Mouse (Mus musculus): ENCODE measurements around the gene Crim1.

The Crim1 gene

DNA sequence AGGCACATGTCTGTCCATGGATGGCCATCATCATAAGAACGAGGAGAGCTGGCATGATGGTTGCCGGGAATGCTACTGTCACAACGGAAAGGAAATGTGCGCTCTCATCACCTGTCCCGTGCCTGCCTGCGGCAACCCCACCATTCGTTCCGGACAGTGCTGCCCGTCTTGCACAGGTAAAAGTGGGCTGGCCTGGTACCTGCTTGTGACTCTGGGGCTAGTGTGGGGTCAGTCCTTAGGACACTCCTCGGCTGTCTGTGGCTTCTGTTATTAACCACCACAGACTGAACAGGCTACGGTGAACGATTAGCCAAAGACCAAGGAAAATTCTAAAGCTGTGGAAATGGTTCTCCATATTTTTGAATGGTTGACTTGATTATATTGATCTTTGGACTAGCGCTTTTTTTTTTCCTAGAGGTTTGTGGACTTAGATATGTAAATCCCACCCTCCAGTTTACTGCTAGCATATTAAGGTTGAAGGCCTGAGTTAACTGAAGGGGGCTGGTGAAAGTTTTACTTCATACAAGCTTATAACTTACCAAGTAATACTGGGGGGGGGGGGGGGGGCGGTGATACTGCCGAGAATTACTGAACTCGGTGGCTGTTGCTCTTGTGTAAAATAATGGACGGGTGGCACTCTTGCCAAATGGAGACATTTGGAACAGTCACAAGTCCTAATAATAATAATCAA is 147.2 kb downstream of the Crim1 start:
- DNase-seq = no peak

DNA sequence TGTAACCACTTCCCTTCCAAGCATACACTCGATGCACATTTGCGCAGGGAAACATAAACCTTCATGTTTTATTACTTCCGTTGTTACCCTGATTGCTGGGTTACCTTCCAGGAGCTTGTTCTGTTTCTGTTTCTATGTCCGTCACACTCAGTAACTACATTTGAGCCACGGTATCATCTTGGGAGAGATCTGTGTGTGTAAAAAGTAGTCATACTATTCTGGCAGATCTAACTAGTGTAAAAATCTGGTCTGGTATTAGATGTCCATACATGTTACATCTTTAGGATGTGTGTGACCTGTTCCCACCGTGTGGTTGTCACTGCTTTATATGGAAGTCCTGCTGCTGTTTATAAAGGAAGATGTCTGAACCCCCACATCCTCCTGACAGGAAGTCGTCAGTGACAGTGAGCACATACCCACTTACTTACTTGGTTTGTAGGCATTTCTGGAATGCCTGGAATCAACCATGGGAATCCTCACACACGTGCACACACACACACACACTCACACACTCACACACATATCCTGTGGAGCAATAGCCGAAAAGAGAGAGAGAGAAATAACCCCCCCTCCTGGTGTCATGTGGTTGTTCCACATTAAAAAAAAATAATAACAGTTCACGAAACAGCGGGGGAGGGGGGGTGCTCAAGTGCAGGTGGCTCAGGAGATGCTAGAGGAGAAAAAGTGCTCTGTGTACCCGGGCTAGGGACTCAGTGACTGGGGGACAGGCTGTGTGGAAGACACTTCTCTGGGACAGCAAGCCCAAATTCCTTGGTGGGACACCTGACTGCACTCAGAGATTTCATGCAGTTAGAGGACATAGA is 151.8 kb downstream of the Crim1 start:
- no peak for DNase-seq

DNA sequence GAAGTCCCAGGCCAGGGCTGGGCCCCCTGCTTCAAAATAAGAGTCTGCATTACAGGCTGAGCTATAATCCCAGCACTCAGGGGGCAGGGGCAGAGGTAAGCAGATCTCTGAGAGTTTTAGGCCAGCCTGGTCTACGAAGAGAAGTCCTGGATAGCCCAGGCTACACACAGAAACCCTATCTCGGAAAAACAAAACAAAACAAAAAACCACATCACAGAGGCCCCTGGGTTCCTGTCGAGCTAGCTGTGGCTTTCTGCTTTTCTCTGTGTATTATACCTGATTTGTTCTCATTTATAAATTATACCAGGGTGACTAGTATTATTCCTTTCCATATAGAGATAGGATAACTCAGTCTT is 152.4 kb downstream of the Crim1 start:
- no peak for DNase-seq

DNA sequence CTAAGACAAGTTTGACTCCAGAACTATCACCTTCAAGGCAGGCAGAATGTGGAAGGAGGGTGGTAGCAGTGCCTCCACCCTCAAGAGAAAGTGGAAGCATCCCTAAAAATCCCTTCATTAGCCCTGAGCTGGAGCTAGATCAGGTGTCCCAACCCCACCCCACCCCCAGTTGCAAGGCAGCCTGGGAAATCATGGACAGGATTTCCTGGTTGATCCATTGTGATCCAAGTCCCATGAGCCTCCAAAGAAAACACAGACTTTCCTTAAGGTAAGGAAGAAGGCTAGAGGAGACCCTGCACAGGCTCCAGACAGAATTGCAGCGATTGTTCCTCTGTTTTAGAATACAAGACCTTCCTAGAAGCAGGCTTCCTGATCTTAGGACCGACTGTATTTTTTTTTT is 154.4 kb downstream of the Crim1 start:
- DNase-seq = no peak

DNA sequence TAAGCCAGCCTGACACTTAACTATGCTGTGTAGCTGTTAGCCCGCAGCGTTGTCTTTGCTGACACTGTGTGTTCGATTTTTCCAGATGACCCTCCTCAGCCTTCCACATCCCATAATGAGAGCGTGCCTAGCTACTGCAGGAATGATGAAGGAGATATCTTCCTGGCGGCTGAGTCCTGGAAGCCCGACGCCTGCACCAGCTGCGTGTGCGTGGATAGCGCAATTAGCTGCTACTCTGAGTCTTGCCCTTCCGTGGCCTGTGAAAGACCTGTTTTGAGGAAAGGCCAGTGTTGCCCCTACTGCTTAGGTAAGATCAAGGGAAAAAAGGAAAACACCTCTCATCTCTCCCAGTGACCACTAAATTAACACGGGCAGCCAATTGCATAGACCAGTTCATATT is 154.8 kb downstream of the Crim1 start:
- DNase-seq = no peak

DNA sequence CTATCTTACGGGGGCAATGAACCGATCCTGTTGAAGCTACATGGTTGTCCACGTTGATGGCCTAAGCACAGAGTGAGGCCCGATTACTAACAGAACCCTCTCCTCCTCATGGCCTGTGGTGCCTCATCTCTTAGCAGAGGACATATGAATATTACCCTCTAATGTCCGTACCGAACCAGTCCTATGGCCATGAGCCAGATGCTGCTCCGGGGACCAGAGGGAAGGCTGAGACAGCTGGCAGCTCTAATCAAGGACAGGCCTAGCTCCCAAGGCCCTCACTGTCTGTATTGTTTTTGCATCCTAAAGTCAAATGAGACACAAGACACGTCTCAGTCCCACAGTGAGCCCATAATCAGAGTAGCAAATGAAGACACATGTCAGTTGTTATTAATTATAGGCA is 155.6 kb downstream of the Crim1 start:
- DNase-seq = no peak

DNA sequence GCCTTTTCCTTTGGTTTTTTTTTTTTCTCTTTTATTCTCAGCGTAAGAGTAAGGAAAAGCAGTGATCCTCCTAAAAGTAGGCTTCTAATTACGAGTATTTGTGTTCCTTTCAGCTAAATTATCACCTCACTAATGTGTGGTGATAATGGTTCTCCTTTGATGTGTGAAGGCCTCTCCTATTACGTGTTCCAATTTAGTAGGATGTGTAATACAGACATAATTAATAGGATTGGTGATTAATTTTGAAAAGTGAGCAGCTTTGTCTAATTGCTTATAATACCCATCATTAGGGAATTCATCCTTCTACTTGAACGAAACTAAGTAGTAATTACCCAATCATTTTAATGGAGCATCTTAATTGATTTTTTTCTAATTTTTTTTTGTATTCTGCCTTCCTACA is 157.7 kb downstream of the Crim1 start:
- no peak for DNase-seq

DNA sequence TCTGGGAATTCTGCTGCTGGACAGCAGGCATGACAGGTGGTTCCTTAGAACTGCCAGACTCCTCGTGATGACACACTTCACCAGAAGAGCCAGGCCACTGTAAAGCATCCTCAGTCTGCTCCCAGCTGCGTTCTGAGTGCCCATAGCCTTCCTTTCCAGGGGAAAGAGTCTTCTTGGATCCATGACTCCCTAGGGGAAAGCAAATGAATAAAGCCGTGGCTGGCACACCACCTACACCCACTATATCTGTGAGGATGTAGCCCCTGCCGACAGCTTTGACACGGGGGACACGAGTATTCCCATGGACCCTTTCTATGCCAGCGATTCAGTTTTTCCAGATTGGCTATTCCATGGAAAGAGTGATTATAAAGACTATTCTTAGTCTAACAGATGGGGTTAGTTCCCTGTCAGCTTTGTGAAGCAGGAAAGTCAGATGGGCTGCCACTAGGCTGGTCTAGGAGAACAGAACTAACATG is 158.2 kb downstream of the Crim1 start:
- DNase-seq = no peak

DNA sequence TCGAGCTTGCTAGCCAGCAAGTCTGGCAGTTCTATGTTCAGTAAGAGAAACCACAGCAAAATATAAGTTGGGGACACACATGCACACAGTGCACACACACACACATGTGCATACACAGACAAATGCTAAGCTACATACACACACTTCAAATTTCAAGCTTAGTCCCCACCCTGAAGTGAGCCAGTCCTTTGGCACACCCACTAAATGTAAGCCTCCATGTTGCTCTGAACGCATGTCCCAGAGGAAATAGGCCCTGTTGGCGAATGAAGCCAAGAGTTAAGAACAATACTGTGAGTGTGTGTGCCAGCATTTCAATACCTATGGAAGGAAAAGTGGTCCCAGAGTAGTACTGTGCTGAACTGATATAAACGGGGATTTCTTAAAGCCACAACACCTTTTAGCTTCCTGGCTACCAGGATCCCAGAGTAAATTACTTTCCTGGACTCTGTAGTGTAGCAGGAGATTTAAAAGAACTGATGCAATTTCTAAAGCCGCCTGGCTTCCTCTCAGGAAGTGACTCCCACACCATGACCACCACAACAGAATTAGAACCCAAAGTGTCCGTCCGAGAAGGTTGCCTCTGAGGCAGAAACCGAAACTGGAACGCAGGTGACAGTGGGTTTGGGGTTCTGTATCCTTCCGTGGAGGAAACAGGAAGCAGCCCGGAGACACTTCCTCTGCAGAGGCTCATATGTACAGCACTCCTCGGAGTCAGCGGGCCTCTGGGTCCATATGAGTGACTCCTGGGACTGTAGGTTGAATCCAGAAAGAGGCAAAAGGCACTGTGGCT is 162.1 kb downstream of the Crim1 start:
- DNase-seq = peak; percentile 46

DNA sequence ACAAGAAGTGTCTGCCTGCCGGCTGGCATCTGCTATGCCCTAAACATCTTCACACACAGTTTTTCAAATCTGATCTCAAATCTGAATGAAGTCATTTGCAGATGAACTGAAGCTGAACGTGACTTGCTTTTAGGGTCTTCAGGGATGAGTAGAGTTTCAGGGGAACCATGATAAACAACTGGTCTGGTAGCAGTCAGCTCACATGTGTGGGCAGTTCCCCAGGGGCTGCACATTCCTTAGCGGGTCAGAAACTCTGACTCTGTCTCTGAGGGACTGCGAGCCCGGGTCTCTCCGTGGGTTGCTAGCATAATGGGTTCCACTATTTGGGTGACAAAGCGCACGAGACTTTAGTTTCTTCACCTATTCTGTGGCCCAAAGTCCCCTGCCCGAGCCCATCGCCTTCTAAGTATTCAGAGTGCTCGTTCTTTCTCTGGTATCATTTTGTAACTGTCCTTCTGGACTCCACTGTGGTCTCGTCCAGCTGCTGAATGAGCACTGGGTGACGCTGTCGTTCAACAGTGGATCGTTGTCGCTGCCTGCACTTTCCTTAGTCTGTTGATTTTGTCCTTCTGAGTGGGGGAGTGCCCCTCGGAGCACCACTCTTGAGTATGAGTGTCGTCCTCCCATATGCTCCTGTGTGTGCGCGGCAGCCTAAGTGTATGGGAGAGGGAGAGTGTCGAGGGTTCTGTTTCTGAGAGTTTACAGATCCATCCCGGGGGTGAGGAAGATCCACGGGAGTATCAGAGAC is 164.7 kb downstream of the Crim1 start:
- no peak for DNase-seq

DNA sequence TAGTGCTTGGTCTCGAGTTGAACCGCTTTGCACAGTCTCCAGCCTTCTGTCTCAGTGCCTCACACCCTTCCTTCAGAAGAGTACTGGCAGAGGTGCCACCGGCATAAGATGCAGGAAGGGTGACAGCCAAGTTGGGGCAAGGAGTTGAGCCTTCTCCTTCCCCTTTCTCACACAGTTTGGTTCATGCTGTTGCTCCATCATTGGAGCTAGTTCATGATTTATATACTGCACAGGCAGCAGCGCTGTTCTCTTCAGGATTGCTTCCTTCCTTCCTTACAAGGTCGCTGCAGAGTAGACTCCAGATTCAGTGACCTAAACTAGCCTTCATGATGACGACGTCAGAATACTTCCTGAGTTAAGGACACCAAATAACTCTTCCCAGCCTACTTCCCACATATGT is 166.0 kb downstream of the Crim1 start:
- DNase-seq = no peak

DNA sequence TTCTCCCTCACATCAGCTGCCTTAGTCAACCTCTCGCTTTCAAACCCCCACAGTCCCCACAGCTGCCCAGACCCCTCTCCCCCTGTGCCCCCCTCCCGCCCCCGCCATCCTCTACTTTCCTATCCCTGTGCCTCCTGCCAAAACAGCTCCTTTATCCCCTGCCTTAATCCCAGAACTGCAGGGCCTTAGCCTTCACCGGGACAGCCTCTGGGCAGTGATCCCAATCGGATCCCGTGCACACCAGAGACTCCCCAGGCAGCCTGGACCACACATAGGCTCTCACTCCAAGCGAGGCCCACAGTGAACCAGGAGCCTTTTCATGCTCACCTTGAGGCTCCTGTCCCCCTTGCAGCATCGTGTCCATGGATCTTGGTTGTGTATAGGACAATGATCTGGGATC is 168.4 kb downstream of the Crim1 start:
- no peak for DNase-seq

DNA sequence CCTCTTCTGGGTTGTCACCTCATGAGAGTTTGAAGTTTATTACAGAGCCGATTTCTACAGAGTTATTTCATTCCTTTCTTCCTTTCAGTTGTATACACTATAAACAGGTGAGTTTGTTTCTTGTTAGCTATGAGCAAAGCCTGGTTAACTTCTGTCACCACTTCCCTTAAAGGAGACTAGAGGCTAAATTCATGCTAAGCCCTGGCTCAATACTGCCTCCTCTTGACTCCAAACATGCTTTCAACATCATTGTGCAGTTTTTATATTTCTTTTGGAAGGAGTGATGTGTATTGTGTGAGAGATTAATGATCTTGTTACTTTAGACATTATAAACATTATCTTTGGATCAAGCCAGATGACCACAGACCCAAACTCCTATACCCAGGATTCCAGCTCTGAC is 170.4 kb downstream of the Crim1 start:
- DNase-seq = no peak

DNA sequence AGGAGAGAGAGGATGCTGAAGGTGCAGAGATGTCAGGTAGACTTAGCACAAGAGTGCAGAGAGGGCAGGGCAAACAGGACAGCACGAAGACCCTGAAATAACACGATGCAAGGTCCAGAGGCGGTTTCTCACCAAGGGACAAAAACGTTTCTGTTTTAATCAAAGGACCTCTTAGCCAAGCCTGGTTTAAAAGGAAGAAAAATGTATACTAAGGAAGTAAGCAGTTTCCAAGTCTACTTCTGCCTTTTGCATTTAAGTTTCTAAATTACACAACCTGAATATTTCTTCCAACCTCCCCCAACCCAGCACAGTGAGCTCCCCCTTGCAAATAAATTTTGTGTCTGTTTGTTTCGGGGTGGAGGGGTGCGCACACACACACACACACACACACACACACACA is 173.1 kb downstream of the Crim1 start:
- DNase-seq = no peak

DNA sequence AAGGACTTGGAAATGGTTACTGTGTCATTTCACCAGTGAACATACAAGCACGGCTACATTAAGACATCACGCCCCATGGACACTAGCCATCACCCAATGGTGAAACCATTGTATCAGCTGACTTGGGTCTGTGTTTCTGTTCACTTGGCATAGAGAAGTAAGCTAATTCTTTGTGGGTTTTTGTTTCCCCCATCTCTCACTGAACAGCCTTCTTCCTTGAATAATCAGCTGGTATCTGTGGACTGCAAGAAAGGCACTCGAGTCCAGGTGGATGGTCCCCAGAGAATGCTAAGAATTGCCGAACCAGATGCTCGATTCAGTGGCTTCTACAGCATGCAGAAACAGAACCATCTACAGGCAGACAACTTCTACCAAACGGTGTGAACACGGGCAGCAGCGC is 173.8 kb downstream of the Crim1 start:
- no peak for DNase-seq

DNA sequence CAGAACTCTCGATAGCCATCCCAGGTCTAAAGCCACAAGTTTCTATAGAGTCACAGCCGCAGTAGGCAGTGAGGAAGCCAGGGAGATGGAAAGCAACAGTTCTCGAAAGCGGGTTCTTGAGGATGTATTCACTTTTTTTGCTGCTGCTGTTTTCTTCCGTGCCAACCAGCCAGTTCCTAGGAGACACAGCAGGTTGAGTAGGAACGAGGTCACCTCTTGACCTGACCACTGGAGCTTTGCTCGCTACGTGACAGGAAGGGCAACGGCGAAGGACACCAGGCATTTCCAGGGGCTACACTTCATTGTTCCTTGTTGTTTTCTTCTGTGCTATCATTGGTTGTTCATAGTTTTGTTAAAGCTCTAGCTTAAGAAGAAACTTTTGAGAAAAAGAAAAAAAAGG is 174.7 kb downstream of the Crim1 start:
- no peak for DNase-seq

DNA sequence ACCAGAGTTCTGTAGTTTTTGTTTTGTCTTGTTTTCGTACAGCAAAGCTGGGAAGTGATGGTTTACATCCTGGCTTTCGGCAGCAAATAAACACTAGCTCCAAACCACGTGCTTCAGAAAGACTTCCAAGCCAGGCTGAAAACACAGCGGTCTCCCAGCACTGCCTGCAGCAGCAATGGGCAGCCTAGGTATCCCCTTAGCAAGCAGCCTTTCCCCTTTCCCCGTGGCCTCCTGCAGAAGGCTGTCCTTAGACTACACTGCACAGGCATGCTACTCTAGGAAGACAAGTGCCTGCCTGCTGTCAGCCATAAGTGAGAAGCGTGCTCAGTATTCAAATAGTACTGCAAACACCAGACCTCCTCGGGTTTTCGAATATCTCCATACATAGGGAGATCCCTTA is 176.5 kb downstream of the Crim1 start:
- no peak for DNase-seq

DNA sequence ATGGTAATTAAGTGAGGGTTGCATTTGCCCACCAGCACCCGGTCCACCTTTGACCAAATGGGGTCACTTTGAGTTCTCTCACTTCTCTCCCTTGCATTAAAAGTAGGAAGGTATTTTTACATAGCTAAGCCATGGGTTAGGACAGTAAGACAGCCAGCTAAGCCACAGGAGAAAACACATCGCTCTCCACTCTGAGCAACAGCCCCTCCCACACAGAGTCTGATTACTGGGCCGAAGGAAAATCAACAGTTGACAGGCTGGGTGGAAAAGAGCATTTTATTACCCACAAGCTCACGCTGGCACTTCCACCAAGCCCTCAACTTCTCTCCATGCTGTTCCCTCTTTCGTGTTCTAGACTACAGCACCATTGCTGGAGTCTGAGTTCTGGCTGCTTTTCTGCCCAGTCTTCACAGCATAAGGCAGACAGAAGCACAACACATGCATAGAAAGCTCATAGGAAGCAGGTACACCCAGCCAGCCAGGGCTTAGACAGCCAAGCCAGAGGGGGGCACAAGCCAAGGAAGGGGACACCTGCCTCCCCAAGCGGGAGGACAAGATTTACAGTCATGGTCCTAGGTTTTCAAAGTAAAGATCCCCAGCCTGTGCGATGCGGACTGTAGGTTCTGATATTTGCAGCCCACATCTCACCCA is 179.2 kb downstream of the Crim1 start:
- no peak for DNase-seq

DNA sequence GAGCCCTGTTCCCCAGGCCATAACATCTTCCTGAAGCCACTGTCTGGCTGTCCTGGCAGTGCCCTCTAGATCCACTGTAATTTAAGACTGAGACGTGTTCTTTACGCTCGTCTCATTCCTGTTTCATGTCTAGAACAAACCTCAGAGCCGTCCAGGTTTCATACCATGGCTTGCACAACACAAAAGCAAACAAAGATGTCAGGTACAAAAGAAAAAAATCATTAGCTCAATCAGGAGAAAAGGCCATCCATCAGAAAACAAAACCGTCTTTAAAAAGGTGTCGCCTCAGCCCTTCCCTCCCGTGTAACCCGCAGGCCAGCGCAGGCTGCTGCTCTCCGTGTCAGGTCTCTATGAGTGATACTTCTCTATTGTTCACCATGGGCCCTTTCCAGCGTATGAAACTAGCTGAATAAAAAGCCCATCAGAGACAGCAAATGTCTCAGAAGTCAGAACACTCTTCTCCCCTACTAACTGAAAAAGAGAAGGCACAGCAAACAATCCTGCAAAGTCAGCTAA is 179.7 kb downstream of the Crim1 start:
- DNase-seq = no peak

DNA sequence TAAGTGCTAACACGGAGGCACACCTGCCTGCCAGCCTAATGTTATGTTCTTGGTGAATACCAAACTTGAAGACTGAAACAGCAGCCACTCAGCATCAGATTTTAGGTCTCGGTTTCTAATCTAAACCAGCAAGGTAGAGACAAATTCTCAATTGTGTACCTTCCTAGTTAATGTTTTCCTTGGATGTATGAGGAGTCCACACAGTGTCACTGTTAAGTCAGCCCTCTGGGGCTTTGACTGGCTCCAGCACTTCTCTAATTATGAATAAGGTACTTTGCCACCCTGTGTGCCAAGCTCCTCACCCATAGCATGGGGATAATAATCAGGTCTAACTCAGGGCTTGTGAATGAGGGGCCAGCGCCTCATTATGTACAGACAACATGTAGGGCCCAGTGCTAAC is 182.3 kb downstream of the Crim1 start:
- no peak for DNase-seq

DNA sequence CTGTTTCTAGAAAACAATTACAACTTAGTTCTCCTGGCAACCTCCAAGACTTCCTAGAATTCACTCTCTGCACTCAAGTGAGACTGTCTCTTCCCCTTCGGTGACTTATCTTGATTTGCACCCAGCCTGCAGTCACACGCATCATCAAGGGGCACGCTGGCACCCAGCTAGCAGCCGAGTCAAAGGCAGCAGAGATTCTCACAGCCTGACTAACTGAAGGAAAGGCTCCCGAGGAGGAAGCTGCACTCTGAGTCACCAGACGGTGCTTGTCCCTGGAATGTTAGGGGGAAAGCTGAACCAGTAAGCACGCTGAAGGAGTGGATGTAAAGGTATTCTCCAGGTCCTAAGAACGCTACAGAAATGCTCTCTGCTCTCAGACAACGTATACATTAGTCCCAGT is 187.6 kb downstream of the Crim1 start:
- no peak for DNase-seq

DNA sequence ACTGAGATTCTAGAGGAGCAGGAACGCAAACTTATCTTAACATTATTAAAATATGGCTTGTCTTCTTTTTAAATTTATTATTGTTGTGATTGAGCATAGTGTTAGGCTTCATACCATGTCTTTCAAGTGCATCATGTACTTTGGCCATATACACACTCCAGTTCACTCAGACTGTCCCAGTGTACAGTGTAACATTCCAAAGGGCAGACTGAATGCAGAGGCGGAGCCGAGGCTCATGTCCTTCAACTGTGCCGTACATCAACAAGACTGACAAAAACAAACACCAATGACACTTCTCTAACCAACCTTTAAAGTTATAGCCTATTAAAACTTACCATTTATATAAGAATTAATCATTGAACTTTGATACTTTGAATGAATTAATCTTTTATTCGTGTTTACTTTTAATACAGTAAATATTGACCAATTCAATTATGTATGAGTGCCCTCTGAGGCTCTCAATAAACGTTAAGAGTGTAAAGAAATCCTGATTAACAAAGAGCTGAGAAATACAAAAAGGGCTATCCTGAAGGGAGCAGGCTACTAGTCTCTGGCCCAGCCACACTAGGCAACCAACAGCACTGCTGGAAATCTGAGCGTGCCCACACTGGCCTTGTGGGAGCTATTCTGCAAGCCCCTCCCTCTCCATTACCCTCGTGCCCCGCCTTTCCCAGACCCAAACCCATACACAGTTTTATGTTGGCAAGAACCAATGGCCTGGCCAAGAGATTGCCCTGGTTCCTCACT is 188.2 kb downstream of the Crim1 start:
- no peak for DNase-seq

All from lung, postnatal 14 days (tissue).